ENCODE assay signal across 16 mouse cellular contexts in genomic region chr1:133444315-133444714, GRCm38 (mm10). TPM values are rescaled to one million over a fixed set of nuclear protein-coding genes. Genes with fewer than 3 reads are reported as not detected.
"Had no signal": no experiment of that assay in that cellular context is flagged by ENCODE, and none has a peak within 500 bp of the region (broad histone marks: within the 10 kb centered on the region; RNA-seq: fewer than 3 reads in every experiment).

No protein-coding gene starts in this region.

- H3K4me2 ChIP-seq: liver, embryonic 13.5 days; liver, embryonic 15.5 days; midbrain, embryonic 12.5 days; midbrain, embryonic 15.5 days; neural tube, embryonic 12.5 days; stomach, embryonic 15.5 days had no signal

- H3K36me3 ChIP-seq: liver, embryonic 13.5 days; liver, embryonic 15.5 days; midbrain, embryonic 12.5 days; midbrain, embryonic 15.5 days; neural tube, embryonic 12.5 days; stomach, embryonic 15.5 days had no signal

- H3K4me3 ChIP-seq: liver, embryonic 13.5 days; liver, embryonic 15.5 days; megakaryocyte, embryonic 14.5 days; midbrain, embryonic 12.5 days; midbrain, embryonic 15.5 days; neural tube, embryonic 12.5 days; stomach, embryonic 15.5 days had no signal

- H3K27me3 ChIP-seq: liver, embryonic 13.5 days; liver, embryonic 15.5 days; midbrain, embryonic 12.5 days; midbrain, embryonic 15.5 days; neural tube, embryonic 12.5 days; stomach, embryonic 15.5 days had no signal

- DNase-seq: liver, embryonic 13.5 days; liver, postnatal 0 days; lung, adult 2 months; right cerebral cortex, postnatal 14 days; thymus, adult 2 months; thymus, postnatal 25 days; thymus, postnatal 4 days had no signal

- H3K9ac ChIP-seq: liver, embryonic 13.5 days; liver, embryonic 15.5 days; liver, postnatal 0 days; midbrain, embryonic 12.5 days; midbrain, embryonic 15.5 days; neural tube, embryonic 12.5 days; stomach, embryonic 15.5 days had no signal

- H3K9me3 ChIP-seq: liver, embryonic 13.5 days; liver, embryonic 15.5 days; neural tube, embryonic 12.5 days; stomach, embryonic 15.5 days had no signal

- ATAC-seq: liver, postnatal 0 days; midbrain, embryonic 15.5 days had no signal

- H3K27ac ChIP-seq: liver, embryonic 13.5 days; liver, embryonic 15.5 days; macrophage; midbrain, embryonic 12.5 days; midbrain, embryonic 15.5 days; neural tube, embryonic 12.5 days; stomach, embryonic 15.5 days; stomach, postnatal 0 days had no signal

RNA-seq across cellular contexts. Expression of gene Sox13, which starts 20.1 kb away (rescaled TPM):
- total RNA-seq: monocyte, adult 5-6 weeks had no signal
